Mouse (Mus musculus): ENCODE results near the gene AI661453. TPM values are rescaled to one million over a fixed set of nuclear protein-coding genes. Genes with fewer than 3 reads are reported as not detected.

The AI661453 gene
- total and polyA plus RNA-seq, 3 experiments, result not detected

- peaks cover 2% of the 10 kb centered on the region for H3K27me3 ChIP-seq (replicated peaks)
- H3K9me3 ChIP-seq (replicated peaks; ENCODE audit: low read length), result no peaks in the 10 kb centered on the region
- no peak overlapping the region for H3K9ac ChIP-seq (ENCODE audit: insufficient read depth, low read depth)
- in situ Hi-C loops (cut with MboI; ENCODE audit: low pct_ligation_motif_present, low pct_unique_long_range_greater_than_20kb, low sequenced_read_pairs) (no loop called here), dilution Hi-C loops (cut with MboI; ENCODE audit: extremely low pct_ligation_motif_present, extremely low pct_unique_long_range_greater_than_20kb, low sequenced_read_pairs) (no loop called here)
- TF ChIP-seq GABPA (IDR thresholded peaks at IDR 0.05; ENCODE audit: insufficient replicate concordance, low read depth, low read length) (no peak), EP300 (IDR thresholded peaks at IDR 0.05; ENCODE audit: low read length) (no peak), KAT2A (IDR thresholded peaks at IDR 0.05; ENCODE audit: insufficient replicate concordance, low read length) (no peak), IRF4 (IDR thresholded peaks at IDR 0.05; ENCODE audit: low read depth, low read length) (peak; percentile 35; the same call in 1 of the 2 replicates), RCOR1 (conservative IDR thresholded peaks at IDR 0.05; ENCODE audit: low read depth, low read length) (no peak), POLR2AphosphoS2 (IDR thresholded peaks at IDR 0.05; ENCODE audit: low read depth, low read length) (no peak), SMC3 (IDR thresholded peaks at IDR 0.05; ENCODE audit: low read depth, low read length) (peak; percentile 86), CTCF (conservative IDR thresholded peaks at IDR 0.05 in 1 of 2, IDR thresholded peaks at IDR 0.05 in 1 of 2; ENCODE audit: low read depth in 2 of 2, low read length in 2 of 2) (peak; percentile 87), NRF1 (IDR thresholded peaks at IDR 0.05; ENCODE audit: low read depth, low read length) (no peak), USF2 (conservative IDR thresholded peaks at IDR 0.05; ENCODE audit: low read depth, low read length) (no peak), CHD2 (IDR thresholded peaks at IDR 0.05; ENCODE audit: low read length) (no peak), CHD1 (IDR thresholded peaks at IDR 0.05; ENCODE audit: low read depth, low read length) (no peak), JUN (IDR thresholded peaks at IDR 0.05; ENCODE audit: insufficient read depth, low read depth, low read length) (no peak), UBTF (IDR thresholded peaks at IDR 0.05; ENCODE audit: low read depth, low read length) (no peak), JUND (conservative IDR thresholded peaks at IDR 0.05; ENCODE audit: low read depth, low read length) (no peak), MEF2A (IDR thresholded peaks at IDR 0.05; ENCODE audit: borderline replicate concordance, low read depth, low read length) (no peak), MXI1 (IDR thresholded peaks at IDR 0.05; ENCODE audit: low read depth, low read length) (no peak), MAFK (IDR thresholded peaks at IDR 0.05; ENCODE audit: insufficient replicate concordance, low read length) (no peak), MAZ (IDR thresholded peaks at IDR 0.05; ENCODE audit: low read depth, low read length) (no peak), RAD21 (IDR thresholded peaks at IDR 0.05; ENCODE audit: low read depth, low read length) (peak; percentile 82), ZKSCAN1 (IDR thresholded peaks at IDR 0.05; ENCODE audit: borderline replicate concordance, low read depth, low read length) (no peak), ZC3H11A (IDR thresholded peaks at IDR 0.05; ENCODE audit: low read depth, low read length) (peak; percentile 48), ETS1 (conservative IDR thresholded peaks at IDR 0.05; ENCODE audit: low read depth, low read length) (no peak), BHLHE40 (IDR thresholded peaks at IDR 0.05; ENCODE audit: low read depth, low read length) (no peak)
- no peak overlapping the region for H3K4me3 ChIP-seq (replicated peaks in 1 of 3; ENCODE audit: low read depth in 2 of 3, low read length in 2 of 3, poor library complexity in 1 of 3)
- peaks cover 19 to 33% of the 10 kb centered on the region in 2 experiments for H3K4me1 ChIP-seq (ENCODE audit: control insufficient read depth in 1 of 2, insufficient read depth in 2 of 2)
- H3K4me2 ChIP-seq (ENCODE audit: insufficient read depth, low read depth, poor library complexity, severe bottlenecking), result no peak overlapping the region
- H3K79me2 ChIP-seq (replicated peaks; ENCODE audit: control insufficient read depth, extremely low read depth, insufficient read depth, poor library complexity, severe bottlenecking), result no peaks in the 10 kb centered on the region
- peak; percentile 75 for DNase-seq (ENCODE audit: extremely low read depth)
- peaks cover 0 to 7% of the 10 kb centered on the region in 2 experiments for H3K36me3 ChIP-seq (replicated peaks in 1 of 2; ENCODE audit: control insufficient read depth in 1 of 2, insufficient read depth in 1 of 2, low read length in 1 of 2)
- no peak overlapping the region for H3K27ac ChIP-seq (ENCODE audit: insufficient read depth, low read depth)
These were observed 46.0 kb downstream of the AI661453 start for GRCm38 (mm10) chr17:47482401-47482800.

Measured in CH12.LX (cell line).